Mouse (Mus musculus) layer of hippocampus, postnatal 10 days (tissue): ENCODE data around the gene Zfand4. TPM values are rescaled to one million over a fixed set of nuclear protein-coding genes. Genes with fewer than 3 reads are reported as not detected.

Experiments used
- DNase-seq, 2 experiments: peaks; one replicate each; pipeline ENCODE4 v3.0.0; 2021; ENCODE audit warnings: low spot score in 2 of 2
- total RNA-seq, 2 experiments: library from RNA; stranded (reverse); gene quantifications; 2 replicates each; pipeline ENCODE4 v1.2.3; 2021

The Zfand4 gene
- total RNA-seq, 2 experiments from 2014 or later, result 7.2 to 8.8 TPM

DNA sequence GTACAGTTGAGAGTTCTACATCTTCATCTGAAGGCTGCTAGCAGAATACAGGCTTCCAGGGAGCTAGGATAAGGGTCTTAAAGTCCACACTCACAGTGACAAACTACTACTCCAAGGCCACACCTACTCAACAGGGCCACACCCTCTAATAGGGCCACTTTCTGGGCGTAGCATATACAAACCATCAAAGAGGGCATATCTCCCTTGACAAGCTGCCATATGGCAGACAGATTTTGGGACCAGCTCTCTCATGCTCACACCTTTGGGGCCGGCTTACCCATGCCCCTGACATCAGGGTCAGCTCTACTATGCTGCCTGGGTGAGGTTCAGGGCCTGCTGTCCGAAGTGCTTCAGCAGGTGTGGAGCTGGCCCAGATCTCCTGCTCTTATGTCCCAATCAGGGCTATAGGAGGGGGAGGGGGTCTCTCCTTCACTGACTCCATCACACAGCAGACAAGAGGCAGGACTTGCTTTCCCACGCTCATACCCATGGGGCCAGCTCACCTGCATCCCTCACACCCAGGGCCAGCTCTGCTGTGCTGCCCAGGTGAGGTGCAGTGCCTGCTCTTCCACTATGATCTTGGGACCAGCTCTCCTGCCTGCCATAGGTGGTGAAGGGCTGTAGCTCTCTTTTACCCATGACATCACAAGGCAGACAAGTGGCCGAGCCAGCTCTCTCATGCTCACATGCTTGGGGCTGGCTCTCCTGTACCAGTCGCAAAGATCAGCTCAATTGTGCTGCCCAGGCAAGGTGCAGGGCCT, 106.4 kb downstream of the Zfand4 start:
- DNase-seq, result no peak

DNA sequence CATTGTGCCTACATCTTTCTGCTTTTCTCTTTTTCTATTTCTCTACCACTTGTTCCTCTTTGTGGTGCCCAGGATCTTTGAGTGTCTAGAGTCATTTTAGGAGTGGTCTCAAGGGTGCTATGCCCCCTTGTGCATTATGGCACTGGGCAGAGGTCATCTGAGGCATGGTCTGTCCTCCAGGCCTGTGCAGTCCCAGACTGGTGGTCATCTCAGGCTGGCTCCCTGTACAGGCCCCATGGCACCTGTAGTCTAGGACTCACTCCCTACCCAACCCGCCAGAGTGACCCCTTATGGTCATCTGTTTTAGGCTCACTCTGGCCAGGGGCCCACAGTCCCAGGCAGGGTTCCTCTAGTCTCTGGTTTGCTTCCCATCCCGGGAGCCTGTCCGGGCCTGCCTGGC, 107.5 kb downstream of the Zfand4 start:
- no peak for DNase-seq

DNA sequence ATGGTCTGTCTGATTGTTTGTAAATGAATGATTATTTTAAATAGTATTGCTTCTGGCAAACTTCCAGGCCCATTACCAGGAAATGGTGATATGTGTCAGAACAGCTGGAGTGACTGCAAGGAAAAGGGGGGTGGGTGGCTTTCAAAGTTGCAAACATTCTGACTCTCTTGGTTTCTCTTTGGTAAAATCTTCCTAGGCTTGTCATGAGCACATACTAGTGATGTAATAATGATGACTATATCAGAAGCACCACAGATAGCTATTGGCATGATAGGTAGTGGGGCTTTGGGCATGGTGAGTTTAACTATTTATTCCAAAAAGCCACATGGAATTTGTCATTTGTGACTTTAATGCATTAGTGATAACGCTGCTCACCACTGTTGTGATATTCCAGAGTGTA, 110.1 kb downstream of the Zfand4 start:
- DNase-seq, result no peak

DNA sequence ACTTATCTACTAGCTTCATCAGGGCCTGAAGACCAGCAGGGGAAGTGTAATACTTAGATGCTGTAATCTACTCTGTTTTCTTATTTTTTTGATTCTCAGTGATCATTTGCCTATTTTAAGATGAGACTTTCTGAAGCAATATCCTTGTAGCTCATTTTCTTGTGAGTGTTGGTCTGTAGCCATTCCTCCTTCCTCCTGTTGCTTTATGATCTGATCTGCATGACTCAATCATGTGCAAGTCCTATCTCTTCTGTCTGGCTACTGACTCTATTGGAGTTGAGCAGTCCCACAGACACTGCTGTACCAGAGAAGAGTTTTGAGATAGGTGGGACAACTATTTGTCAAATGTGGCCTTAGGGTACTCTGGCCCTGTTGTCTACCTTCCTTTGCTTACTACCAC, 110.6 kb downstream of the Zfand4 start:
- DNase-seq, result no peak

DNA sequence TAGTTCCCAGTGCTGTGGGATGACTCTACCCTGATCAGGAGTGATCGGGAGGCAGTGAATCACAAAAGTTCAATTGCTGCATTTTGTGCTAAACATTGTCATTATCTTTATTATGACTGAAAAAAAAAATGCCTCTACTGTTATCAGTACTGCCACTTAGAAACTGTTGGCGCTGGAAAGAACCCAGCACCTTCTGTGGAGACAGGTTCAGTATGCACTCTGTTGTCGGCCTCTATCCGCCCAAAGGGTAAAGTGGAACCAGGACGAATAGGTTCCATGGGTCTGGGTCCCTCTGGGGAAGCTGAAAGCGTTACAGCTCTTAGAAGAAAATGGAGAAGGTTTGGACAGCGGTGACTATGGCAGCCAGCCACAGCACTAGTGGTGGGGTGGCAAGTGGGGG, 114.9 kb downstream of the Zfand4 start:
- DNase-seq, result no peak

Other genes starting within 250 kb of the Zfand4 start
- 10 to 100 TPM; 63.9 to 69.1 TPM for gene Tmcc1, start 70.7 kb upstream of the Zfand4 start, total RNA-seq
- gene Washc2, start 56.2 kb upstream of the Zfand4 start, total RNA-seq, result 10 to 100 TPM; 75.9 to 82.0 TPM
- gene March8, start 73.8 kb downstream of the Zfand4 start, total RNA-seq, result 10 to 100 TPM; 63.2 to 66.3 TPM
- gene Alox5, start 197.0 kb downstream of the Zfand4 start, total RNA-seq, result 1 to 10 TPM; 1.2 to 3.0 TPM
- not detected for gene Olfr211, start 224.9 kb downstream of the Zfand4 start, total RNA-seq
- under 1 TPM in 1 of 2 experiments, not detected in 1; 0.16 TPM for gene Olfr212, start 242.3 kb downstream of the Zfand4 start, total RNA-seq